Mouse (Mus musculus) cortical plate, adult 2 months (tissue): Measurements from ENCODE around the gene Dbndd2. TPM values are rescaled to one million over a fixed set of nuclear protein-coding genes. Genes with fewer than 3 reads are reported as not detected.
A peak's percentile ranks its signal among the peaks of the same experiment; 100 is the strongest.

Source experiments
- H3K27ac ChIP-seq: fragments of 200-500 bp; 2 replicates; pipeline ENCODE4 v1.5.1; 2012; ENCODE audit warnings: low read length, control low read depth, inconsistent platforms; ENCODE audit not compliant: insufficient read depth
- H3K4me1 ChIP-seq: fragments of 200-500 bp; 2 replicates; pipeline ENCODE4 v1.6.1; 2011; ENCODE audit warnings: low read length; ENCODE audit not compliant: control insufficient read depth, insufficient read depth
- H3K4me3 ChIP-seq: fragments of 200-500 bp; 2 replicates; pipeline ENCODE4 v1.5.1; 2011; ENCODE audit warnings: mild to moderate bottlenecking, low read length, control low read depth; ENCODE audit not compliant: insufficient read depth
- CTCF ChIP-seq: fragments of 200-500 bp; IDR thresholded peaks from 2 replicates; pipeline ENCODE4 v1.5.1; 2011; ENCODE audit warnings: mild to moderate bottlenecking, control low read depth, low read length; ENCODE audit not compliant: insufficient read depth; ENCODE audit errors: extremely low read depth
- POLR2A ChIP-seq: fragments of 200-500 bp; IDR thresholded peaks from 2 replicates; pipeline ENCODE4 v1.6.1; 2011; ENCODE audit warnings: mild to moderate bottlenecking, low read length, control low read depth; ENCODE audit not compliant: insufficient read depth; ENCODE audit errors: extremely low read depth
- polyA plus RNA-seq: library from polyadenylated mRNA; depleted of rRNA; stranded (reverse); fragments of >200 nt; gene quantifications from 2 replicates; pipeline ENCODE4 v1.2.3, GENCODE M21; 2012; rRNA removed

The Dbndd2 gene
- polyA plus RNA-seq = 250 and 313 TPM in 2 replicates

- Histone ChIP-seq H3K27ac (peak within 1 kb of the TSS; percentile 98), H3K4me1 (peaks cover 3% of the 10 kb centered on the region), H3K4me3 (peak within 1 kb of the TSS; percentile 56)
- TF ChIP-seq POLR2A (no peak), CTCF (no peak)
These were observed at the start of gene Dbndd2 for GRCm38 (mm10) chr2:164485681-164486257. Dbndd2 (plus strand) TSS chr2:164486106.

GRCm38 (mm10) chr2:164436215-164436913 is 49.5 kb upstream of the Dbndd2 start:
- no peak overlapping the region for H3K4me3 ChIP-seq
- no peak for TF ChIP-seq CTCF
- no peak for TF ChIP-seq POLR2A
- no peaks in the 10 kb centered on the region for H3K4me1 ChIP-seq
- H3K27ac ChIP-seq = no peak overlapping the region; the same call in 1 of the 2 replicates

- Histone ChIP-seq H3K4me1 (no peaks in the 10 kb centered on the region), H3K4me3 (no peak overlapping the region), H3K27ac (peak overlapping the region; percentile 49; the same call in 1 of the 2 replicates)
- TF ChIP-seq CTCF (no peak), POLR2A (no peak)
These were observed 48.9 kb upstream of the Dbndd2 start for GRCm38 (mm10) chr2:164436961-164437360.

DNA sequence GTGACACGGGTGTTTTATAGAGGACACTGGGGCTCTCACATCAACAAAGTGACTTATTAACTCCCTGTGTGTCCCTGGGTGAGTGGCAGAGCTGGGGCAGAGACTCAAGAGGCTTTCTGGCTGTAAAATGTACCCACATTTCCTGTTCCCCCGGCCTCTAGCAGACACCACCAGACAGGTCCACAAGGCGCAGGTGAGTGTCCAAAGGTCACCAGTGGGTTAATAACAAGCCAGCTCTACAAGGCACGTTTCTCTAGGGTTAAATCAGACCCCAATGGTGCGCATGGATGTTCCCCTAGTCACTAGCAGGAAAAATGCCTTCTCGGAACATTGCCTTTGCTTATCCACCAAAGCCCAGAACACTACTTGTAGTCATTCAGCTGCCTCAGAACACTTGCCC is 48.2 kb upstream of the Dbndd2 start:
- Histone ChIP-seq H3K4me3 (no peak overlapping the region), H3K4me1 (no peaks in the 10 kb centered on the region), H3K27ac (no peak overlapping the region)
- no peak for TF ChIP-seq POLR2A
- no peak for TF ChIP-seq CTCF

- Histone ChIP-seq H3K27ac (peak overlapping the region; percentile 70; the same call in 1 of the 2 replicates), H3K4me1 (no peaks in the 10 kb centered on the region), H3K4me3 (no peak overlapping the region)
- TF ChIP-seq CTCF (no peak), POLR2A (no peak)
These were observed 47.6 kb upstream of the Dbndd2 start for GRCm38 (mm10) chr2:164438257-164438656.

DNA sequence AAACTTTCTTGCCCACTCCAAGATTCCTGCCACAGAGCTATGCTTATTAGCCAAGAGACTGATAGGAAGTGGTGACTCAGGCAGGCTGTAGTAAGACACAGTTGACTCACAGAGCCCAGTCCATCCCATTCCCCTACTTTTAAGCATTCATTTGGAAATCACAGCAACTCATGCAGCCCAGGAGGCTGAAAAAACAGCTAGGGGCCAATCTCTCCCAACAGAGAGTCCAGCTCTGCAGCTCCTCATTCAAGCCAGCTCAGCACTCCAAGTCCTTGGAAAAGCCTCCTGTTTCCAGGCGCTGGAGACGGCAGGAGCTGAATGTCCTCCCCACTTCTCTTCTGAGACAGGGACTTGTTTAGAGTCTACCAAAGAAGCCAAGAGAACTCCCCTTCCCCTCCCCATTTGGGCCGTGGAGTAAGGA is 46.9 kb upstream of the Dbndd2 start:
- Histone ChIP-seq H3K27ac (peak overlapping the region; percentile 70), H3K4me3 (no peak overlapping the region), H3K4me1 (no peaks in the 10 kb centered on the region)
- 0 out of 2 replicates have a peak, but pooled peaks have one; percentile 11 for TF ChIP-seq POLR2A
- TF ChIP-seq CTCF = no peak

GRCm38 (mm10) chr2:164440314-164440713 is 45.6 kb upstream of the Dbndd2 start:
- Histone ChIP-seq H3K4me1 (no peaks in the 10 kb centered on the region), H3K27ac (no peak overlapping the region), H3K4me3 (peak overlapping the region; percentile 30; the same call in 1 of the 2 replicates)
- no peak for TF ChIP-seq POLR2A
- TF ChIP-seq CTCF = no peak

- TF ChIP-seq POLR2A (no peak), CTCF (no peak)
- Histone ChIP-seq H3K27ac (peak overlapping the region; percentile 42; the same call in 1 of the 2 replicates), H3K4me3 (peak overlapping the region; percentile 30), H3K4me1 (no peaks in the 10 kb centered on the region)
These were observed 44.8 kb upstream of the Dbndd2 start for GRCm38 (mm10) chr2:164441155-164441554.

- no peak overlapping the region for H3K27ac ChIP-seq
- no peaks in the 10 kb centered on the region for H3K4me1 ChIP-seq
- peak overlapping the region; percentile 30 for H3K4me3 ChIP-seq
- TF ChIP-seq POLR2A (no peak), CTCF (no peak)
These were observed 44.2 kb upstream of the Dbndd2 start for GRCm38 (mm10) chr2:164441731-164442130.

DNA sequence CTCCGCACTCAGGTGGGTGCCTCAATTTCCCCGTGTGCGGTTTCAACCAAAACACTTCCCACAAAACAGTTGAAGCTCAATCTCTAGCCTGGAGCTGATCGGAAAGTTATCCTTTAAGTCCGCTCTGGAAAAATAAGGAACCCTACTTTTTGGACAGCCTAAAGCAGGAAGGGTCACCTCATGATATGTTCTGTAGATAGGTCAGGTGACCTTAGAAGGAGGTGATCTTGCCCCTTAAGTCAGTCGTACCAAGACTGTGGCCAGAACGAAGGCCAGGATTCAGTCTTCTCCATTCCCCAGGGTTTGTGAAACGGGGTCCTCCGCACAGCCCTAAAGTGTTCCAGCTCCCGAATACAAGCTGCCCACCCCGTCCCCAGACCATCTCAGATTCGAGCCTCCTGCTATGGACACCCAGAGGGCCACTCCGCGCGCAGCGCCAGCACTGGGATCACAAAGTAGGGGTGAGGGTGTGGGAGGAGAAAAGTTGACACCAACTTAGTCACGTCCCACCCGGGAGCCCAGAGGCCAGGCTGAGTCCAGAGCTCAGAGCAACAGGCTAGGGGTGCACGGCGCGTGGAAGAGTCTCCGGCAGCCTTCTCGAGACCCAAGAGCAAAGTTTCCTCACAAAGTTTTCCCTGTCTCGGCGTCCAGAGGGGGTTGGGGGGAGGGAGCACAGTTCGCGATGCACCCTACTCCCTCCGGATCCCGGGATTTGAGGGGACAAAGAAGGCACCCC is 43.4 kb upstream of the Dbndd2 start:
- H3K4me1 ChIP-seq = no peaks in the 10 kb centered on the region
- TF ChIP-seq POLR2A = no peak
- H3K4me3 ChIP-seq = peak overlapping the region; percentile 30
- H3K27ac ChIP-seq = peak overlapping the region; percentile 43; the same call in 1 of the 2 replicates
